Mouse (Mus musculus) forebrain, embryonic 15.5 days (tissue): ENCODE measurements around the gene Klhl40. TPM values are rescaled to one million over a fixed set of nuclear protein-coding genes. Genes with fewer than 3 reads are reported as not detected.
A peak's percentile ranks its signal among the peaks of the same experiment; 100 is the strongest.

Source experiments
- ATAC-seq: fragments of 200-750 bp; cut with Nextera tagmentation; replicated peaks from 2 replicates; pipeline ENCODE4 v1.8.0; 2017; ENCODE audit warnings: mild to moderate bottlenecking, moderate TSS enrichment, moderate library complexity
- H3K27ac ChIP-seq: fragments of 300-500 bp; sonication (generic); replicated peaks from 2 replicates; pipeline ENCODE4 v1.5.1; 2015; ENCODE audit warnings: mild to moderate bottlenecking, inconsistent platforms
- H3K27me3 ChIP-seq: fragments of 300-500 bp; sonication (generic); 2 replicates; pipeline ENCODE4 v1.6.1; 2015; ENCODE audit warnings: inconsistent platforms
- H3K36me3 ChIP-seq: fragments of 300-500 bp; sonication (generic); 2 replicates; pipeline ENCODE4 v1.6.1; 2015; ENCODE audit warnings: mild to moderate bottlenecking, inconsistent platforms
- H3K4me1 ChIP-seq: fragments of 300-500 bp; sonication (generic); 2 replicates; pipeline ENCODE4 v1.6.1; 2015; ENCODE audit warnings: inconsistent platforms
- H3K4me2 ChIP-seq: fragments of 300-500 bp; sonication (generic); replicated peaks from 2 replicates; pipeline ENCODE4 v1.6.1; 2015; ENCODE audit warnings: mild to moderate bottlenecking, inconsistent platforms
- H3K4me3 ChIP-seq: fragments of 300-500 bp; sonication (generic); 2 replicates; pipeline ENCODE4 v1.5.1; 2015; ENCODE audit warnings: mild to moderate bottlenecking, inconsistent platforms
- H3K9ac ChIP-seq: fragments of 300-500 bp; sonication (generic); replicated peaks from 2 replicates; pipeline ENCODE4 v1.6.1; 2015; ENCODE audit warnings: mild to moderate bottlenecking, inconsistent platforms
- H3K9me3 ChIP-seq: fragments of 300-500 bp; sonication (generic); 2 replicates; pipeline ENCODE4 v1.6.1; 2016; ENCODE audit warnings: inconsistent platforms
- WGBS: fragments of 180-500 bp; shearing (Covaris S2); methylation state at CpG from one replicate; pipeline ENCODE4 v1.1.7; 2015; ENCODE audit warnings: mixed read lengths; 5-methylcytosine and 5-hydroxymethylcytosine counted together
- polyA plus RNA-seq: library from polyadenylated mRNA; unstranded; fragments of >200 nt; fragmentation: Nextera tagmentation; extraction: Ambion mirVana; gene quantifications from 2 replicates; pipeline ENCODE4 v1.2.1, GENCODE M21; 2015

Gene Klhl40
- polyA plus RNA-seq, 1 experiment from 2014 or later, result 0.50 TPM

GRCm38 (mm10) chr9:121786359-121786758 lies 9.0 kb downstream of the Klhl40 start:
- Histone ChIP-seq H3K36me3 (no peaks in the 10 kb centered on the region), H3K4me2 (no peak overlapping the region), H3K9ac (no peak overlapping the region), H3K4me1 (no peaks in the 10 kb centered on the region; the same call in 1 of the 2 replicates), H3K27ac (no peak overlapping the region), H3K9me3 (no peaks in the 10 kb centered on the region), H3K27me3 (no peaks in the 10 kb centered on the region), H3K4me3 (no peak overlapping the region)
- WGBS, result 78% methylated on average over 2 of the region's 2 CpGs
- ATAC-seq, result no peak

GRCm38 (mm10) chr9:121791206-121791605 lies 13.8 kb downstream of the Klhl40 start:
- Histone ChIP-seq H3K4me1 (peaks cover 4% of the 10 kb centered on the region; the same call in 1 of the 2 replicates), H3K9ac (no peak overlapping the region), H3K27me3 (no peaks in the 10 kb centered on the region), H3K4me2 (no peak overlapping the region), H3K27ac (no peak overlapping the region), H3K9me3 (no peaks in the 10 kb centered on the region), H3K36me3 (no peaks in the 10 kb centered on the region), H3K4me3 (no peak overlapping the region)
- 15% methylated on average over 5 of the region's 5 CpGs for WGBS
- no peak for ATAC-seq

- H3K27ac ChIP-seq, result no peak within 1 kb of the TSS
- no peak within 1 kb of the TSS for H3K9ac ChIP-seq
- no peaks in the 10 kb centered on the region for H3K9me3 ChIP-seq
- no peaks in the 10 kb centered on the region for H3K27me3 ChIP-seq
- no peaks in the 10 kb centered on the region for H3K36me3 ChIP-seq
- H3K4me3 ChIP-seq, result no peak within 1 kb of the TSS
- peaks cover 4% of the 10 kb centered on the region; the same call in 1 of the 2 replicates for H3K4me1 ChIP-seq
- ATAC-seq, result no peak
- WGBS, result 37% methylated on average over 23 of the region's 24 CpGs
- H3K4me2 ChIP-seq, result no peak within 1 kb of the TSS
Measured at GRCm38 (mm10) chr9:121791757-121792521, 14.5 kb downstream of the Klhl40 start, which contains the start of gene Hhatl. Gene Hhatl (minus strand): TSS chr9:121792507.

GRCm38 (mm10) chr9:121794972-121795539 lies 17.6 kb downstream of the Klhl40 start:
- H3K36me3 ChIP-seq, result no peaks in the 10 kb centered on the region
- no peak overlapping the region for H3K9ac ChIP-seq
- H3K4me2 ChIP-seq, result no peak overlapping the region
- no peaks in the 10 kb centered on the region for H3K9me3 ChIP-seq
- ATAC-seq, result no peak
- H3K4me1 ChIP-seq, result 0 out of 2 replicates have a peak, but pooled peaks cover 4% of the 10 kb centered on the region
- no peaks in the 10 kb centered on the region for H3K27me3 ChIP-seq
- H3K4me3 ChIP-seq, result no peak overlapping the region
- H3K27ac ChIP-seq, result no peak overlapping the region
- 35% methylated on average over 1 of the region's 1 CpGs for WGBS

GRCm38 (mm10) chr9:121797722-121798121 lies 20.3 kb downstream of the Klhl40 start:
- Histone ChIP-seq H3K27me3 (no peaks in the 10 kb centered on the region), H3K4me2 (no peak overlapping the region), H3K27ac (no peak overlapping the region), H3K4me1 (0 out of 2 replicates have a peak, but pooled peaks cover 4% of the 10 kb centered on the region), H3K36me3 (no peaks in the 10 kb centered on the region), H3K9ac (no peak overlapping the region), H3K4me3 (no peak overlapping the region), H3K9me3 (no peaks in the 10 kb centered on the region)
- ATAC-seq, result no peak
- WGBS, result 18% methylated on average over 12 of the region's 12 CpGs

GRCm38 (mm10) chr9:121798887-121799520 lies 21.6 kb downstream of the Klhl40 start:
- 45% methylated on average over 6 of the region's 6 CpGs for WGBS
- no peak overlapping the region for H3K9ac ChIP-seq
- H3K9me3 ChIP-seq, result no peaks in the 10 kb centered on the region
- H3K4me1 ChIP-seq, result 0 out of 2 replicates have a peak, but pooled peaks cover 4% of the 10 kb centered on the region
- no peak overlapping the region for H3K4me2 ChIP-seq
- H3K27me3 ChIP-seq, result no peaks in the 10 kb centered on the region
- no peaks in the 10 kb centered on the region for H3K36me3 ChIP-seq
- H3K27ac ChIP-seq, result no peak overlapping the region
- no peak overlapping the region for H3K4me3 ChIP-seq
- no peak for ATAC-seq

GRCm38 (mm10) chr9:121802747-121803146 lies 25.3 kb downstream of the Klhl40 start:
- Histone ChIP-seq H3K9ac (no peak overlapping the region), H3K27me3 (no peaks in the 10 kb centered on the region), H3K4me3 (no peak overlapping the region), H3K36me3 (no peaks in the 10 kb centered on the region), H3K4me1 (peaks cover under 1% of the 10 kb centered on the region; the same call in 1 of the 2 replicates), H3K9me3 (no peaks in the 10 kb centered on the region), H3K27ac (no peak overlapping the region), H3K4me2 (no peak overlapping the region)
- WGBS, result 88% methylated on average over 7 of the region's 7 CpGs
- no peak for ATAC-seq

- no peak for ATAC-seq
- H3K4me2 ChIP-seq, result no peak overlapping the region
- no peak overlapping the region for H3K9ac ChIP-seq
- H3K27me3 ChIP-seq, result no peaks in the 10 kb centered on the region
- no peaks in the 10 kb centered on the region for H3K36me3 ChIP-seq
- no peak overlapping the region for H3K4me3 ChIP-seq
- H3K4me1 ChIP-seq, result peaks cover 20% of the 10 kb centered on the region
- no peaks in the 10 kb centered on the region for H3K9me3 ChIP-seq
- WGBS, result 66% methylated on average over 1 of the region's 1 CpGs
- no peak overlapping the region for H3K27ac ChIP-seq
Measured at GRCm38 (mm10) chr9:121807546-121807945, 30.1 kb downstream of the Klhl40 start.

GRCm38 (mm10) chr9:121807947-121808346 lies 30.5 kb downstream of the Klhl40 start:
- ATAC-seq, result no peak
- Histone ChIP-seq H3K27me3 (no peaks in the 10 kb centered on the region), H3K36me3 (no peaks in the 10 kb centered on the region), H3K9me3 (no peaks in the 10 kb centered on the region), H3K4me1 (peaks cover 20% of the 10 kb centered on the region), H3K27ac (no peak overlapping the region), H3K4me3 (no peak overlapping the region), H3K4me2 (no peak overlapping the region), H3K9ac (no peak overlapping the region)
- WGBS, result 44% methylated on average over 7 of the region's 7 CpGs

- no peak overlapping the region for H3K9ac ChIP-seq
- 34% methylated on average over 3 of the region's 3 CpGs for WGBS
- H3K4me3 ChIP-seq, result no peak overlapping the region
- H3K36me3 ChIP-seq, result no peaks in the 10 kb centered on the region
- no peak for ATAC-seq
- no peaks in the 10 kb centered on the region for H3K9me3 ChIP-seq
- no peak overlapping the region for H3K27ac ChIP-seq
- H3K4me2 ChIP-seq, result no peak overlapping the region
- peaks cover 20% of the 10 kb centered on the region for H3K4me1 ChIP-seq
- H3K27me3 ChIP-seq, result no peaks in the 10 kb centered on the region
Measured at GRCm38 (mm10) chr9:121808511-121808910, 31.1 kb downstream of the Klhl40 start.

GRCm38 (mm10) chr9:121810081-121810821 lies 32.8 kb downstream of the Klhl40 start:
- H3K4me2 ChIP-seq, result no peak overlapping the region
- H3K9me3 ChIP-seq, result no peaks in the 10 kb centered on the region
- peak; percentile 72 for ATAC-seq
- peak overlapping the region; percentile 44 for H3K27ac ChIP-seq
- H3K4me3 ChIP-seq, result no peak overlapping the region
- no peaks in the 10 kb centered on the region for H3K36me3 ChIP-seq
- H3K4me1 ChIP-seq, result peaks cover 20% of the 10 kb centered on the region
- no peak overlapping the region for H3K9ac ChIP-seq
- H3K27me3 ChIP-seq, result no peaks in the 10 kb centered on the region
- WGBS, result 11% methylated on average over 15 of the region's 15 CpGs

GRCm38 (mm10) chr9:121815183-121815582 lies 37.8 kb downstream of the Klhl40 start:
- Histone ChIP-seq H3K27ac (no peak overlapping the region), H3K4me2 (no peak overlapping the region), H3K36me3 (no peaks in the 10 kb centered on the region), H3K9ac (no peak overlapping the region), H3K27me3 (no peaks in the 10 kb centered on the region), H3K9me3 (no peaks in the 10 kb centered on the region), H3K4me1 (peaks cover 21% of the 10 kb centered on the region), H3K4me3 (no peak overlapping the region)
- ATAC-seq, result no peak
- WGBS, result 90% methylated on average over 6 of the region's 6 CpGs
